Mouse (Mus musculus) kidney, adult 11 months (tissue): Measurements from ENCODE around the gene Rps23.
"Not testable (repeated sequence)": the region's sequence is repeated elsewhere in the genome, so short reads cannot be mapped to it uniquely, and the experiment has no call there.

Experiments
- DNase-seq: peaks from one replicate; pipeline ENCODE4 v3.0.0; 2022

The Rps23 gene

DNA sequence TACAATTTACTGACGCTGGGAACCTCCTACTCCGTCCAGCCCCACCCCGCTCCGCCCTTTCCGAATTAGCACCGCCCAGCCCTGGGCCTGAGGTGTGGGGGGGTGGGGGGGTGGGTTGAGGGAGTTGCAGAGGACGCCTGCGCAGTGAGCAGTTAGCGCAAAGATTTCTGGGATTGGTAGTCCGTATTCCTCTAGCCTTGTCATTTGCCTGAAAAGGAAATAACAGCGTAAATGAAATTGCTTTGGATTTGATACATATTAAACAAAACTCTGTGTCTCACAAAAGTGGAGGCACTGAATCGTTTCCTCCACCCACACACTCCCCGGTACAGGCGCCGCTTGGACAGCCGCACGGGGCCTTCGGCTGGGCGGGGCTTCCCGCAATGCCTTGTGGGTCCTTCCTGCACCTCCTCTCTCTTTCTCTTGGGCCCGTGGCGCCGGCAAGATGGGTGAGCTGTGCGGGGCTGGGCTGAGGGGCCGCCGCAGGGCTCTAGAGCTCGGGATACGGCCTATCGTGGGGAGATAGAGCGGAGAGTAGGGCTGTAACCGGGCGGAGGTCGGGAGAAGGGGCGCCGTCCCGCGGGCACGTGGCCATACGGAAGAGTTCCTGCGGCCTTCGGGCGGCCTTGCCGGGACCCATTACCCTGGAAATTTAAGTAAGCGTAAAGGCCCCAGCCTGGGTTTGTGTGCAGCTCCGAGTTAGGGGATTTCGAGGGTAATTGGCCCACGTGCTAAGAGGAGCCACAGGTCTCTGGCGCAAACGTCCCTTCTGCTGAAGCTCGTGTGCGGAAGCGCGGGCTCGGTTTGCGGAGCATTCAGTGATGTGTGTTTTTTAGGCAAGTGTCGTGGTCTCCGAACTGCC lies at the start of gene Rps23:
Gene Rps23 (plus strand): TSS at position 208 of the 862 bp plus-strand sequence.
- DNase-seq, result peak; percentile 88

DNA sequence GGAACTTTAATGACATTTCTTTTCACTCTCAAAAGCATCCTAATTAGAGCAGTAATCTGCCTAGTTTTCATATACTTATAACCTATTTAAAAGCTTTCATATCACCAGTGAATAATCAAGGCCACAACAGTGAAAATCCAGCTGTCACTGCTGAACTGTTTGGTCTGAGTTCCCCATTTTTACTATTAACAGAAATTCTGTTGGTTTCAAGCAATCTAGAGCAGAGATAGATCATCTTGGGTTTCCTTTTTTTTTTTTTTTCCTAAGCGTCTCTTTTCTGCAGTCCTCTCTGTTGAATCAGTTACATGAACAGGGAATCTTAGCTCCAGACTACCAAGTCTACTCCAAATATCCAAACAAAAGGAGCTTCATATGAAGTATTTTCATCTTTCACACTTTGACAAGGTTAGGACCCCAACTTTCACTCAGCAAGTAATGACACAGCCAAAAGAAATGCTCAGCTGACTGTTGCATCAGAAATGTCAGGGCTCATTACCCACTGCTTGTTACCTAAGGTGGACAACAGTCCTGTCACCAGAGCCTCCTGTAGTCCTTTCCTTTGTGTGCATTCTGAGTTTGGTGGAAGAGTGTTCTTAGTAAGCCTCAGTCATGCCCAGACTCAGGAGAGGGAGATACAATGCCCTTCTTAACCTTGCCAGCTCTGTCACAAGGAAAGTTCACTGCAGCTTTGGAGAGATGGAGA lies 40.9 kb upstream of the Rps23 start:
- DNase-seq, result no peak

DNA sequence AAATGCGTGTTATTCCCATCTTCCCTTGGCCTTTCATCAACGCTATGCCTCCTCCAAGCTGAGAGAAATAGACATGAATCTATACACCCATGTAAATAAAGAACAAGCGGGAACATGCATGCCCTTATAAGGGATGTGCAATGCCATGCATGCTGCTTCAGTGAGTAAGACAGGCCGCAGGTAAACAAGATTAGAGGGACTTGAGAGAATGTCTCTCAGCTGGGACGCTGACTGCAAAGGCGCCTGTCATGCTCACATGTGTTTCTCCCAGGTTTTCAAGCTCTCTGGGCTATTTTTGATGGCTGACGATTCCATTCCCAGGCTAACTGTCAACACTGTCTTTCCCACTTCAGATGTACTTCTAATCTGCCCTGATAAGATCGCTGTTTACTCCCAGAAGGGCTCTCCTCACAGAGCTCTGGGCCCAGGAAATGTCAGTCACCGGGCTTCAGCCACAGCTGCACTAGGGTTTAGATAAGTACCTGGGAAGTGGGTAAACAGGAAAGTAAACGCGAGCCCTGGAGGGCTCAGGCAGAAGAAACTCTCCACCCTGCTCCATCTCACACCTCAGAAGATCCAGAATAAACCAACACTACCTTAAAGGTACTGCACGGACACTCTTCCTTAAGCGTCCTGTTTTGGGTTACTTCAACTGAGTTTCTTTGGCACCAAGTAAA lies 36.8 kb upstream of the Rps23 start:
- DNase-seq, result no peak

DNA sequence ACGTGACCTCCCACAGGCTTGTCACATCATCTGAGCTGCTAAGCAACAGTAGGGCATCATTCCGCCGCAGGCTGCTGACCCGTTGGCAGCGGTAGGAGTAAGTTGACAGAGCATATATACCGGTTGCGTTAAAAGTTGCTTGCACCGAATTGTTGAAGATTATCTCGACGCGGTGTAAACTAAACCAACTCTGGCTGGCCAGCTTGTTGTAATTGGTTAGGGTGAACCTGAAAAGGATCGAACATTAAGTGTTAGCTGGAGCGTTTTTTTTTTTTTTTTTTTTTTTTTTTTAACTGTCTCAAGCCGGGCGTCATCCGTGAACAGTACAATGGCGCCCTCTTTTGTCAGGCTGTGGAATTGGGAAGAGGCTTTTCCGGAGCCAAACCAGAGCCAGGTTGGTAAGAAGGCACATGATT lies 36.2 kb upstream of the Rps23 start:
- DNase-seq, result peak; percentile 50

DNA sequence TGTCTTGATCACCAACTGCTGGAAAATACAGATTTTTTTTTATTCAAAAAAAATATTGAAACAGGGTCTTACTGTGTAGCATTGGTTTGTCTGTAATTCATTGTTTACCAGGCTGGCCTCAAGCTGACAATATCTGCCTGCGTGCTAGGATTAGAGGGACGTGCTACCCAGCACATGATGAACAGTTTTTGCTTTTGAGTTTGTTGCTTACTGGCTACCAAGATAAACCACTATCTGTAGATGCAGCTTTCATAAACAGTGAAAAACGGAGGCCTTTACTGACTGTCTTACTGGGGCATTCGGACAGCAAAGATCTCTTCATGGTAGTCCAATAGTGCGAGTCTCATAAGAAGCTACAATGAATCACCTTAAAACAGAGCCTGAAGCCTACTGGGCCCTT lies 32.6 kb upstream of the Rps23 start:
- no peak for DNase-seq

DNA sequence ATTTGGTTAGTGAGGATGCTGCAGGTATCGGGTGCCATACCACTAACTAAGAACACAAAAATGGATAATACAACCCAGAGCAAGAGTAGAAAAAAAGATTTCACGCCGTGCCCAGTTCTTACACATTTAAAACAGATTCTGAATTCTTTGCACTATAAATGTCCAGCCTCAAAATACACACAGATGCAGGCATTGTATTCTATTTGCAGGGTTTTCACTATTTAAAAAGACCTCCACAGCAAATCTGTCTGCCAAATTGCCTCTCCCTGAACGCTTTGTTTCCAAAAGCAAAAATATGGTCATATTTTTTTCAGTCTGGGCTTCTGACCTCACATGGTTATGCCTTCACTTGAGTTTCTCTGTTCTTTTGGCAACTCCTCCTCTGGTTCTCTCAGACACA lies 27.9 kb upstream of the Rps23 start:
- no peak for DNase-seq

DNA sequence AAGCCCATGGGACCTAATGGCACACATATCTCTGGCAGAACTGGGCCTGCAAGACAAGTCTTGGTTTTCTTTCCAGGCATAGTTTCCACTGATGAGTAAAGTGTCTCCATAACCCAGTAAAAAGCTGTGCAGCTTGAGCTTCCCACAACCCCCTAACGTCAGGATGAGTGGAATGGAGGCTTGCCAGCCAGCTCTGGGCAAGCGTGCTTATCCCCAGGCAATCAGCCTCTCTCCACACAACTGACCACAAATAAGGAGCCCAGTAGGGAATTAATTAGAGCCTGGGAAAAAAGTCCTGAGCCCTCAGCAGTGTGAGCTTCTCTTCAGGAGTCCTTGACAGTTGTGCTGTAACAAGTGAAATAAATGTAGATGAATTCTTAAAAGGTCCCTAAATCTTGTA lies 26.7 kb upstream of the Rps23 start:
- no peak for DNase-seq

DNA sequence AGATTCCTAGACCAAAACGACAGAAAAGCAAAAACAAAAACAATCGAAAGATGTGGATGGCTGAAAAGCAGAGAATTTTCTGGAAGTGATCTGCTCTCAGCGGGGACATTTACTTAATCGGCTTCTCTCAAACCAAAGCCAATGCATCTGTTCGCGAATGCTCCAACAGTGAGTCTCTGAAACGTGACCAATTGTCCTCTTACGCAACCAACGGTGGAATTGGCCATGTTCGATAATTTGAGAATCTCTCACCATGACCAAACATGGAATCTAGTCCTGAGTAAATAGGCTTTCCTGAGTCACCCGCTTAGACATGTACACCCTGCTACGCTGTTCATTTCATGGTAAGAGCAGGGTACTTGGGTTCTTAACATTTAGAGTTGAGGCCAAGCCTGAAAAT lies 25.9 kb upstream of the Rps23 start:
- DNase-seq, result no peak

DNA sequence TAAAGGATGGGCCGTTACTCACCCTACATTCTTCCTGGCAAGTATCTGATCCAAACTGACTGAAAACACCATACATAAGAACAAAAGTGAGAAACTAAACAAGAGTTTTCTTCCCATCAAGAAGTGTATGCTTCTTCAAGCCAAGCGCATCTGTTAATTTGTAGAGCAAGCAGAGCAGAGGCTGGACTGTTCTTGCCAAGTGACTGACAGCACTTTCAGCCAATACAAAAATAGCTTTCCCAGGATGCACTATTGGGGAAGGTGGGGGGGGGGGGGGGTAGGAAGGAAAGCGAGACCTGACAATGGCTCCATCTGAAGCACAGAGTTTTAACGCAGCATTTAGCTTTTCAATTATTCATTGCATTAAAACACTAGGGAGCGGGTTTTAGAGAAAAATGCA lies 17.6 kb upstream of the Rps23 start, which contains the start of gene Atp6ap1l:
Gene Atp6ap1l (minus strand): TSS at position 180 of the 400 bp plus-strand sequence.
- DNase-seq, result no peak

DNA sequence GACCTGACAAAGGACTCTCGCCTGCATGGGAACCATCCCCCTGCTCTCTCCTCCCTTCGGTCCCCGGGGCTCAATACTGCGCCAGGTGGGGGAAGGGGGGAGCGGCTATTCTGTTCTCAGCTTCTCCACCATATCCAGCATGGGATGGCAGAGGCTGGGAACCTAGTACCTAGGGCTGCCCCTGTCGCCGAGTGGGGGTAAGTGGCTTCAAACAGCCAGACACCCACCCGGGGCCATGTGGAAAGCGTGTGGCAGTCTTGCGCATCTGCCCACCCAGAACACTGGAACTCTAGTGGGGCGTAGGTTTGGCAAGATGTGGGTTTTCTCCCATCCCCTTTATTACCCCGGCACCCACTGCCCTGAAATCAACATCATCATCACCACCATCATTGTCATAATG lies 15.4 kb upstream of the Rps23 start:
- DNase-seq, result no peak

DNA sequence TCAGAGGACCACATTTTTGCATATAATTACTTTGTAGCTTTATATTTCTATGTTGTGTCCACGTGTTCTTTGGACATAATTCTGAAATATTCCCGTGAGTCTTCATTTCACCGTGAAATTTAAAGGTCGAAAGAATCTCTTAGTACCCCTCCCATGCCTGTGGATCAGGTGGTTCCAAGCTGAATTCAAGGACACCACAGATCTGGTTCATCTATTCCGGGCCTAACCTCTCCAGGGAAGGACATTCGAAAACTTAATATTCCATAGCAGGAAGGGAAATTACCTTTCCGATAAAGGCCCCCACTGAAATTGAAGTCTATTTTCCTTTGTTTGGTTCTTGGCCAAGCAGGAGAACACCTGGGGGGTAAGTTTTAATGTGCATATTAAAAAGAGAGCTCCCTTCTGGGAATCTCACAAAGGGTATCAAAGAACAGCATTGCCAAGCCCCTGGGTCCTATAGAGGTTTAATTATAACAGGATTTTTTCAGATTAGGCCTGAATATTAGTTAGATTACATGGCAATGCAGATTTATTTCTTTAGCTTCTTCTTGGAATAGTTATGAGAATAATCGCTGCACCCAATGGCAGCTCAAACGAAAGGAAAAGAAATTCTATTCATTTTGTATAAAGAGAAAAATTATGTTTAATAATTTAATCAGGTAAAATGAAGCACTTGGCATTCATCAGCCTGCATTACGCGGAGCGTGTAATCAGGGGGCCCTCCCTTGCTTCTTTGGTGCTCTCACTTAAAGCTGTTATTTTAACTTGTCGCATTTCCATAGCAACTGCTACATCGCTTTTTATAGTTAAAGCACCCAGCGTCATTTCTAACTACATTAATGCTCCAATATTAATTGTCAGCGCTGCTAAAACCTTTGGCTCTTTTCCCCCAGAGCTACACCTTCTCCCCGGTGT lies 9.7 kb upstream of the Rps23 start:
- no peak for DNase-seq

DNA sequence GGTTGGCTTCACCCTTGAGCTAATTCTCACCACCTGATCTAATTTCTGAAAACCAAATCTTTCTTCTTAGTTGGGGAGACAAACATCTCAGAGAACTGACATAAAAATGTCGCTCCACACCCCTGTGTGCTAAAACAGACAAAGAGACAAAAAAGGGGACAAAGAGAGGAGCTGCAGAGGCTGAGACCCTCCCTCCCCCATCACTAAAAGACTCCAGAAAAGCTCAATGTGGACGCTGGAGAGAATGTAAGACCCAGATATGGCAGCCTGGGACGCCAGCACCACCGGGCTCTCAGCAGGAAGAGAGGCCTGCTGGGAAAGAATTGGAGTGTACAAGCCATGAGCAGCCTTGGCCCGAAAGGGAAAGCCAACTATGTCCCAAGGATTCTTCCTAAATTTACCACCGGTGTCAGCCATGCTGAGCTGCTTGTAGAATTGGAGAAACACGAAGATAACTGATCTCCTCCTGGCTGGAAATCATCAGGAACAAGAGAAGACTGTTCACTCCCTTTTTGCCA lies 9.0 kb upstream of the Rps23 start:
- DNase-seq, result no peak

DNA sequence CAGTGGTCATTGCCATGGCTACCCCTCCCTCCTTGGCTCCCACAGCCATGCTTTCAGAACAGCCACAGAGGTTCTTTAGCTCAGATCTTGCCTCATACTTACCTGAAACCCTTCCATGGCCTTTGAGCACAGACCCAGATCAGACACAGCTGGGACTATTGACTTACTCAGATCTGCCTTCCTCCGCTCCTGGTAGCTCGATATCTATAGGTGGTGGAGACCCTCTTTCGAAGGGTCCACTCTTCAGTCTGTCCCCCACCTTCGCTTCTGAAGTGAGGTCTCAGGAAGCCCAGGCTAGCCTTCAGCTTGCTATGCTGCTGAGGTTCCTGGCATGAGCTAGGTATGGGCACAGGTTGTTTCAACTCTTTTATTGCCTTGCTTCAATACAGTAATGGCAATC lies 8.0 kb upstream of the Rps23 start:
- DNase-seq, result no peak

DNA sequence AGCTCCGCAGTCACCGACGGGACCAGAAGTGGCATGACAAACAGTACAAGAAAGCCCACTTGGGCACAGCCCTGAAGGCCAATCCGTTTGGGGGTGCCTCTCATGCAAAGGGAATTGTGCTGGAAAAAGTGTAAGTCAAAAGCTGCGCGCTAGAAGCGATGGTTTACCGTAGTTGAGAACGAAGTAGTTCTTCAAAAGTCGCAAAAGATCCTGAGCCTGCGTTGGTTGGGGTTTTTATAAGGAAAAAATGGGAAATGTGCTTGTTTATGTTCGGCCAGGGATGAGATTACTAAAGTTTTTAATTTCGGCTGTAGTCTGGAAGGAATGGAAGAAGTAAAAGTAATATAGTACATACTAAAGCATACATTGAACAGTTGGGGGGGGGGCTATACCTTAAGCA lies 859 bp downstream of the Rps23 start:
- not testable (repeated sequence) for DNase-seq

DNA sequence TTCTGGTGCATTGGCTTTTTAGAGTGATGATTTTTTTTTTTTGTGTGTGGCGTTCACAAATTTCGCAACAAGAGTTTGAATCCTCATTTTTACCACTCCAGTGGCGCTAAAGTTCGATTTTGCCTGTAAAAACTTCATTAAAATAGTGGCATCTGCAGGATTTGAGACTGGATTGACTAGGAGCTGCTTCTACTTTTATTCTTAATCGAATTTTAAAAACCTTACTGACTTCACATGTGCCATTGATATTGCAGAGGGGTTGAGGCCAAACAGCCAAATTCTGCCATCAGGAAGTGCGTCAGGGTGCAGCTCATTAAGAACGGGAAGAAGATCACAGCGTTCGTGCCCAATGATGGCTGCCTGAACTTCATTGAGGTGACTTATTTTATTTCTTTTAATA lies 1.3 kb downstream of the Rps23 start:
- no peak for DNase-seq

DNA sequence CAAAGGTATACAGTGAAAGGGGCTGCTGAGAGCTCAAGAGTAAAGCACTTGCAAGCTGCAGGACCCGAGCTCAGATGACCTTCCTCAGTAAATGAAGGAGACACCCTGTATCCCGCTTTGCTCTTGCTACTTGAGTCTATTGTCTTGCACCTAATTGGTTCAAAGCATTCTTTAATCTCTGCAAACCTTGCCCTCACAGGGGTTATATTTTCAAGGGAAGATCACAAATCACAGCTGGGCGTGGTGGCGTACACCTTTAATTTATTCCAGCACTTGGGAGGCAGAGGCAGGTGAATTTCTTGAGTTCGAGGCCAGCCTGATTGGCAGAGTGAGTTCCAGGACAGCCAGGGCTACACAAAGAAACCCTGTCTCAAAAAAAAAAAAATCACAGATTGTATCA lies 2.4 kb downstream of the Rps23 start:
- no peak for DNase-seq

DNA sequence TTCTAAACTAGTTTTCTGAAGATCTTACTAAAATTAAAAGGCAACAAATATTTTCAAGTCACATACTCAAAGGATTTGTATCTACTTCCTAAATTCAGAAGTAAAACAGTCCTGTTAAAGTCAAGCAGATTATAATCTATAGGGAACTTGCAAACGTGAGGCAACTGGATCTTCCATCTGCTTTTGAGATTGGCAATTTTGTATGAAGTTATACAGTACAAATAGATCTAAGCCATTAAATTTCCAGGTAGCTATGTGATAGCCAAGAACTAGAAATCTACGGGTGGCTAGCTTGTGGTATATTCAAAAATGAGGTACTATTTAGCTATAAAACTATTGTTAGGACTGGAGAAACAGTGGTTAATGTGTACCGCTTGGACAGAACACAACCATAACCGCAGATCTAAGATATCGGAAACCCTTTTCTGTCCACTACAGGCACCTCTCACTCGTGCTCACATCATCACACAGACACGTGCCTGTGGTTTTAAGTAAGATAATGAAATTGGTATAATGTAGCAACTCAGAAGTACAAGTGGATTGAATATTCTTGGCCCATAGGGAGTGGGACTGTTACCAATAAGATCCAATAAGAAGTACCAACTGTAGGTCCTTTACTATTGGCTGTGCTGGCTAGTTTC lies 3.5 kb downstream of the Rps23 start:
- DNase-seq, result no peak

DNA sequence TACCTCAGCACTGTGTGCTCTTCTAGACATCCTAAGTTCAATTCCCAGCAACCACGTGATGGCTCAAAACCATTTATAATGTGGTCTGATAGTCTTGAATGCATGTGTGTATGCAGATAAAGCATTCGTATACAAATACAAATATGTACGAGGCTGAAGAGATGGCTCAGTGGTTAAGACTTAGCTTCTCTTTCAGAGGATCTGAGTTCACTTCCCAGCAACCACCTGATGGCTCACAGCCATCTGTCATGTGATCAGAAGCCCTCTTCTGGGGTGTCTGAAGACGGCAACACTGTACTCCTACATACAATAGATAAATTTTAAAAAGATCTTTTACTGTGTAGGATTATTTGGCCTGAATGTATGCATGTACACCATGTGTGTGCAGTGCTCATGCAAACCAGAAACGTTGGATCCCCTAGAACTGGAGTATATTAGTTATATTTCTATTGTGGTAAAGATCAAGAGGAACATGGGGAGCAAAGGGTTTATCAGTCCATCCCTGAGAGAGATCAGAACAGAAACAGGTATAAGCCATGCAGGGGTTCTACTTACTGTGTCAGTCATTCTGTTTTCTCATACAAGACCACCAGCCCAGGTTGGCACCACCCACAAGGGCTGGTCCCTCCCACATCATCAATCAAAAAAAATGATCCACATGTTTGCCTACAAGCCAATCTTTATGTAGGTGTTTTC lies 4.3 kb downstream of the Rps23 start:
- DNase-seq, result no peak

DNA sequence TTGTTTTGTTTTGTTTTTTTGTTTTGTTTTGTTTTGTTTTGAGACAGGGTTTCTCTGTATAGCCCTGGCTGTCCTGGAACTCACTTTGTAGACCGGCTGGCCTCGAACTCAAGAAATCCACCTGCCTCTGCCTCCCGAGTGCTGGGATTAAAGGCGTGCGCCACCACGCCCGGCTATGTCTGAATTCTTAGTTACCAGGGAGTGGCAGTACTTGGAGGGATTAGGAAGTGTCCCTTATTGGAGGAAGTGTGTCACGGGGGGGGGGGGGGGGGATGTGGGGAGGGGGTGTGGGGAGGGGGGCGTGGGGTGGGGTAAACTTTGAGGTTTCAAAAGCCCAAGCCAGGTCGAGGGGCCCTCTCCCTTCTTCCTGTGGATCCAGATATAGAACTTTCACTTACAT lies 5.5 kb downstream of the Rps23 start:
- DNase-seq, result not testable (repeated sequence)

DNA sequence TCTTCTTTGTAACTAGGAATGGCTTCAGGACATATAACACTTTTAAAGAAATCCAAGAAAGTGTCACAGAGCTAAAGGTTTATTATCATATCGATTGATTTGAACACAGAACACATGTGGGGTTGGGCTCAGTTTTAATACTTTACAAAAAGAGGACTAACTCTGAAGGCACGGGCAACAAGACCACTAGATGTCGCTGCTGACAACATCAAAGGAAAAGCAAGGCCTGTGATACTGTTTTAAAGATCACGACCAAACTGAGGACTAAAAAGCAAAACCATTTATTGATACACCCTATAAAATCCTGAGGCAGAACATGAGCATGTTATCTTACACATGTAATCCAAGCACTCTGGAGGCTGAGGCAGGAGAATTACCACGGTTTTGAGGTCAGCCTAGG lies 7.1 kb downstream of the Rps23 start:
- peak; percentile 47 for DNase-seq

DNA sequence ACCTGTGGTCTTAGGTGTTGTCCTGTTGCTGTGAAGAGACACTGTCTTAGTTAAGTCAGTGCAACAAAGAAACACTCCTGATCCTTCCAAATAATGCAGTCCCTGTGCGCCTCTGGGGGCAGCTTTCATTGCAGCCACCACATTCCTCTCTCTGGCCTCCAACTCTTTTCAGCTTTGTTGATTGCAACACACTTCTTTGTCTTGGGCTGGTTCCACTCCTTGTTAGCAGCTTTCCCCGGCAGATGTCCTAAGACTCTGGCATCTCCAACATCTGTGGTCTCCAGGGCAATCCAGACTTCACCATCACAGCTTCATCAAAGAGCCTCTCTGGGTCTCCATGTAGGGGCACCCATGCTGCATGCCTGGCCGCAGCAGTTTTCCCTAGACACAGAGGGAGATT lies 10.5 kb downstream of the Rps23 start:
- no peak for DNase-seq
